Mouse (Mus musculus): ENCODE measurements around the gene Dedd2. TPM values are rescaled to one million over a fixed set of nuclear protein-coding genes. Genes with fewer than 3 reads are reported as not detected.

Gene Dedd2
- total and polyA plus RNA-seq, 3 experiments: 10.6 to 13.9 (median 11.7) TPM

- Histone ChIP-seq H3K4me3 (replicated peaks in 1 of 3; ENCODE audit: low read depth in 2 of 3, low read length in 2 of 3, poor library complexity in 1 of 3) (peak overlapping the region; percentile 77 to 97 (median 93)), H3K79me2 (replicated peaks; ENCODE audit: control insufficient read depth, extremely low read depth, insufficient read depth, poor library complexity, severe bottlenecking) (0 out of 2 replicates have a peak, but pooled peaks cover 2% of the 10 kb centered on the region), H3K9ac (ENCODE audit: insufficient read depth, low read depth) (peak overlapping the region; percentile 91), H3K9me3 (replicated peaks; ENCODE audit: low read length) (no peaks in the 10 kb centered on the region), H3K36me3 (replicated peaks in 1 of 2; ENCODE audit: control insufficient read depth in 1 of 2, insufficient read depth in 1 of 2, low read length in 1 of 2) (peaks cover 30 to 36% of the 10 kb centered on the region in 2 experiments), H3K27ac (ENCODE audit: insufficient read depth, low read depth) (peak overlapping the region; percentile 74), H3K4me1 (ENCODE audit: control insufficient read depth in 1 of 2, insufficient read depth in 2 of 2) (peaks cover 28 to 44% of the 10 kb centered on the region in 2 experiments), H3K4me2 (ENCODE audit: insufficient read depth, low read depth, poor library complexity, severe bottlenecking) (peak overlapping the region; percentile 90), H3K27me3 (replicated peaks) (no peaks in the 10 kb centered on the region)
- DNase-seq (ENCODE audit: extremely low read depth): no peak
- TF ChIP-seq PAX5 (IDR thresholded peaks at IDR 0.05; ENCODE audit: low read length): no peak
- TF ChIP-seq MAX (IDR thresholded peaks at IDR 0.05; ENCODE audit: low read length): no peak
- TF ChIP-seq ZNF384 (IDR thresholded peaks at IDR 0.05; ENCODE audit: low read depth, low read length): no peak
- TF ChIP-seq SIN3A (IDR thresholded peaks at IDR 0.05; ENCODE audit: low read length): 0 out of 2 replicates have a peak, but pooled peaks have one; percentile 25
- 0 out of 2 replicates have a peak, but pooled peaks have one; percentile 5 for TF ChIP-seq TCF12 (IDR thresholded peaks at IDR 0.05; ENCODE audit: low read depth, low read length)
- TF ChIP-seq MYC (IDR thresholded peaks at IDR 0.05; ENCODE audit: low read depth, low read length): no peak
- no peak for TF ChIP-seq HCFC1 (IDR thresholded peaks at IDR 0.05; ENCODE audit: low read depth, low read length)
- no peak for TF ChIP-seq JUND (conservative IDR thresholded peaks at IDR 0.05; ENCODE audit: low read depth, low read length)
- TF ChIP-seq ZMIZ1 (IDR thresholded peaks at IDR 0.05; ENCODE audit: low read depth, low read length): no peak
- no peak for TF ChIP-seq NELFE (IDR thresholded peaks at IDR 0.05; ENCODE audit: low read depth, low read length)
- no peak for TF ChIP-seq CHD2 (IDR thresholded peaks at IDR 0.05; ENCODE audit: low read length)
- TF ChIP-seq USF2 (conservative IDR thresholded peaks at IDR 0.05; ENCODE audit: low read depth, low read length): no peak
- in situ Hi-C loops (cut with MboI; ENCODE audit: low pct_ligation_motif_present, low pct_unique_long_range_greater_than_20kb, low sequenced_read_pairs) (no loop called here), dilution Hi-C loops (cut with MboI; ENCODE audit: extremely low pct_ligation_motif_present, extremely low pct_unique_long_range_greater_than_20kb, low sequenced_read_pairs) (no loop called here)
Measured at GRCm38 (mm10) chr7:25269029-25269428, 48.6 kb upstream of the Dedd2 start.

- H3K27me3 ChIP-seq (replicated peaks): no peaks in the 10 kb centered on the region
- peak overlapping the region; percentile 91 for H3K9ac ChIP-seq (ENCODE audit: insufficient read depth, low read depth)
- dilution Hi-C loops (cut with MboI; ENCODE audit: extremely low pct_ligation_motif_present, extremely low pct_unique_long_range_greater_than_20kb, low sequenced_read_pairs) (no loop called here), in situ Hi-C loops (cut with MboI; ENCODE audit: low pct_ligation_motif_present, low pct_unique_long_range_greater_than_20kb, low sequenced_read_pairs) (no loop called here)
- TF ChIP-seq UBTF (IDR thresholded peaks at IDR 0.05; ENCODE audit: low read depth, low read length) (no peak), SIN3A (IDR thresholded peaks at IDR 0.05; ENCODE audit: low read length) (0 out of 2 replicates have a peak, but pooled peaks have one; percentile 15)
- H3K4me1 ChIP-seq (ENCODE audit: control insufficient read depth in 1 of 2, insufficient read depth in 2 of 2): peaks cover 28 to 39% of the 10 kb centered on the region in 2 experiments
- peak overlapping the region; percentile 77 to 97 (median 93) for H3K4me3 ChIP-seq (replicated peaks in 1 of 3; ENCODE audit: low read depth in 2 of 3, low read length in 2 of 3, poor library complexity in 1 of 3)
- H3K4me2 ChIP-seq (ENCODE audit: insufficient read depth, low read depth, poor library complexity, severe bottlenecking): peak overlapping the region; percentile 90
- no peaks in the 10 kb centered on the region for H3K9me3 ChIP-seq (replicated peaks; ENCODE audit: low read length)
- H3K79me2 ChIP-seq (replicated peaks; ENCODE audit: control insufficient read depth, extremely low read depth, insufficient read depth, poor library complexity, severe bottlenecking): 0 out of 2 replicates have a peak, but pooled peaks cover 2% of the 10 kb centered on the region
- peaks cover 27 to 32% of the 10 kb centered on the region in 2 experiments for H3K36me3 ChIP-seq (replicated peaks in 1 of 2; ENCODE audit: control insufficient read depth in 1 of 2, insufficient read depth in 1 of 2, low read length in 1 of 2)
- peak overlapping the region; percentile 74 for H3K27ac ChIP-seq (ENCODE audit: insufficient read depth, low read depth)
- DNase-seq (ENCODE audit: extremely low read depth): no peak
Measured at GRCm38 (mm10) chr7:25268588-25268987, 48.2 kb upstream of the Dedd2 start.
